Mouse (Mus musculus) thymus, postnatal 4 days (tissue): ENCODE measurements around the gene Nsrp1.
A peak's percentile ranks its signal among the peaks of the same experiment; 100 is the strongest.
"Not testable (repeated sequence)": the region's sequence is repeated elsewhere in the genome, so short reads cannot be mapped to it uniquely, and the experiment has no call there.

Experiments used
- DNase-seq: peaks from one replicate; pipeline ENCODE4 v3.0.0; 2021

Nsrp1 gene

DNA sequence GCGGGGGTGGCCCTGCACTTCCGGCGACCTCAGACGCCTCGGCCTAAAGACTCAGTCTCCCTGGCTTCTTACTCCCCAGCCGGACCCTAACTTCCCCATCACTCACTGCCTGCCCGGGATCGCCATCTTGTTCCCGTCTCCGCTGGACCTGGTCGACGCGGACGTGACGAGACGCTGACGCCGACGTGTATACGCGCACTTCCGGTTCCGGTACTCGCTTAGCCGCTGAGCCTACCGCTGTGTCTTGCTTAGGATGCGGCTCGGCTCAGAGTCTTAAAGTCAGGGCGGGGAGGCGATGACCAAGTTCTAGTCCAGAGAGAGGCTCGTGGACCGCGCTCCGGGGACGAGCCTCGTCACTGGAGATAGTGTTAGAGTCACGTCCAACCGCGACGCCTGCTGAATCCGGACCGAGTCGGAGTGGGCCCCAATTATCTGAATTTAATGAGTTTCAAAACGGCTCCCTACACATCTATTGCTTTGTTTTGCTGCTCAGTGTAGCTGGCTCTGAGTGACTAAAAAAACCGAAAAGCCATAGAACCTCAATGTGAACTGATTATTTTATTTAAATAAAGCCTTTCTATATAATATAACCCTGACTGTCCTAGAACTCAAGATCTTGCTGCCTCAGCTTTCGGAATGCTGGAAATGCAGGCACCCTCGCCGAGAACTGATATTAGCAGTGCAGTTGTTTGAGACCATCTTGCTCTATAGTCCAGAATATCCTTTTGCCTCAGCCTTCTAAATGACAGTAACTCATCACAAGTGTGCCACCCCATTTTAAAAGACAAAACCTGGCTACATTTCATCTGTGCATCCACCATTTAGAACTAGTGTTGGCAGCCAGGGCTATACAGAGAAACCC is at the start of gene Nsrp1:
Gene Nsrp1 (minus strand): TSS at position 163 of the 862 bp plus-strand sequence.
- DNase-seq = peak; percentile 91

DNA sequence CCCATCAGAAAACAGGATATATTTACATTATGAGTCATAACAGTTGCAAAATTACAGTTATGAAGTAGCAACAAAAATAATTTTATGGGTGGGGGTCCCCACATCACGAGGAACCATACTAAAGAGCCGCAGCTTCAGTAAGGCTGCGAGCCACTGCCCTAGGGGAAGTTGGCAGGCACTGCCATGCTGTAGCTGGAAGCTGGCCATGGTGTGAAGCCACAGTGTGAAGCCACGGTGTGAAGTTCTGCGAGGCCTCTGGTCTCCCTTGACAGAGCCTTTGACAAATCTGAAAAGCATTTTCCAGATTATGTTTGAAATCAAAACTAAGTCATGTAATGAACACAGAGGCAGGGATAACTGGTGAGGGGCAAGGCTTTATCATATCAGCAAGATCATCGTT is 32.9 kb upstream of the Nsrp1 start:
- DNase-seq = no peak

DNA sequence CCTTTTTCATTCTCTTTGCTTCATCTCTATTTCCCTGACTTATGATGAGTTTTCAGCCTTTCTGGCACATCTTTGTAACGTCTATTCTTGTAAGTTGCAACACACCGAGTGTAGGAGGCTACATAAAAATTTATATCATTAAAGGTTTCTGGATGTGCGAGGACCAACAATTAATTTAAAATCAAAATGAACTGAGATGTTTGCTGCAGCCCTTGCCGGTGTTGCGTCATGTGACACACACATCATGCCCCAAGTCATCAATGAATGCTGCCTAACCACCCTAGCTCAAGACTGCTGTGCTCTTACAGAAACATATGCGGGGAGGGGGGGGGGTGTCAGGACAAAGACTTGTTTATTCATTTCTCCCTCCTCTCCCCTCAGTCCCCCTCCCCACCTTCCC is 30.2 kb upstream of the Nsrp1 start:
- DNase-seq = no peak

DNA sequence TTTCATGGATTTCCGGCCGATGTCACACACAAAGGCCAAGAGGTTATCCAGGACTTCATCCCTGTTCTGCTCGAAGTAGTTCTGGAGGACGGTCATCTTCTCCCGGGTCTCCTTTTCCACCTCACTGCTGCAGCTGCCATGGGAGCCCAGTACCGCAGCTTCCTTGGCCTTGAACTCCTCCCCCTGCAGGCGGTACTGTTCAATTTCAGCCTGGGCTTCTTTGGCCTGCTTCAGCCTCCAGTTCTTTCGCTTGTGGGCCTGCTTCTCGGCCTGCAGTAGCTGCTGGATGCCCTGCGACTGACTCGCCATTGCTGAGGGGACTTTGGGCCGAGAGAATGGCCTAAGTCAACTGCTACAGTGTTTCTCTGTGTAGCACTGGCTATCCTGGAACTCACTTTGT is 29.6 kb upstream of the Nsrp1 start:
- DNase-seq = peak; percentile 32

DNA sequence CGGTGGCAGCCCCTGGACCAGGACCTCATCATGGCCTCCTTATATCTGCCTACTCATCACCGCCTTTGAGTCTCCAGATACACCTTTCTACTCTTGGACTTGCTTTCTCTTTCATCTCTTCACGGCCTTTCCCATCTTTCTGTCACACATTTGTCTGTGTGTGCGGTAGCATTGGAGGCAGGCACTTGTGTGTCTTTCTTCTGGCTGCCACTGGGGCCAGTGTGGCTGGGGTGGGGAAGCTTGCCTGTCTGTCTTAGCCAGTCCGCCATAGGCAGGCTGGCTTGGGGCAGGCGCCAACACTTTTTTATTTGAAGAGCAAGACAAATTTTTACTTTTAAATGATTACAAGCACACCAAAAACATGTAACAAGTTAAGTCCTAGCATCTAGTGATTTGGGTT is 28.7 kb upstream of the Nsrp1 start:
- no peak for DNase-seq

DNA sequence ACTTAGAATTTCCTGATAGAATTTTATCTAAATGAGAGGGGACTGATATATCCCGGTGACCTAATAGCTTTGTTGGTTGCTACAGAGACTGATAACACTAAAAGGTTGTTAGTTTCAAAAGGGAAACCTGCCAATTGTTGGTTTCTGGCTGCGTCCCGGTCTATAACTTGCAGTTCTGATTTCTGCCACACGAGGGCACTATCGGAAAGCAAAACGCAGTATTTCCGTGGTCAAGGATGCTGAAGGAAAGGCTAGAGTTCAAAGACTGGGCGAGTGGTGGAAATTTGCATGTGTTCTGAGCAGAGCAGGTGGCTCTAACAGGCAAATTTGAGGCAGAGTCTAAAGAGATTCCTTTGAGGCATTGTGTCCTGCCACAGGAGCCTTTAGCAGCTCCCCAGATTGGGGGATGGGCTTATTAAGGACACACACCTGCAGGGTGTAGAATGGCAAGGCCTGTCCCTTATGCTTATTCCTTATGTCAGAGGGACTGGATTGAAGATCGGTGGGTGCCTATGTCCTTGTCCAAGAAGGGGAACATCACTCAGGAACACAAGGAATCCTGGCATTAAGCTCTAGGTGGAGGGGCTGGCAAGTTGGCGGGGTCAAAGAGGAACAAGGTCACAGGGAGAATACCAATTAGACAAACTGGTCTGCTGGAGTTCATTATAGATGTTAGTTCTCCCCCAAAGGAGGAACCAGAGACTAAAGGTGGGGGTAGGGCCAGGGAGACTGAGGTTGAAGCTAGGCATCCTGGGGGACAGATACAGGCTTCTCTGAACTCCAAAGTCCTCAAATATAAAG is 22.1 kb upstream of the Nsrp1 start:
- DNase-seq = peak; percentile 86

DNA sequence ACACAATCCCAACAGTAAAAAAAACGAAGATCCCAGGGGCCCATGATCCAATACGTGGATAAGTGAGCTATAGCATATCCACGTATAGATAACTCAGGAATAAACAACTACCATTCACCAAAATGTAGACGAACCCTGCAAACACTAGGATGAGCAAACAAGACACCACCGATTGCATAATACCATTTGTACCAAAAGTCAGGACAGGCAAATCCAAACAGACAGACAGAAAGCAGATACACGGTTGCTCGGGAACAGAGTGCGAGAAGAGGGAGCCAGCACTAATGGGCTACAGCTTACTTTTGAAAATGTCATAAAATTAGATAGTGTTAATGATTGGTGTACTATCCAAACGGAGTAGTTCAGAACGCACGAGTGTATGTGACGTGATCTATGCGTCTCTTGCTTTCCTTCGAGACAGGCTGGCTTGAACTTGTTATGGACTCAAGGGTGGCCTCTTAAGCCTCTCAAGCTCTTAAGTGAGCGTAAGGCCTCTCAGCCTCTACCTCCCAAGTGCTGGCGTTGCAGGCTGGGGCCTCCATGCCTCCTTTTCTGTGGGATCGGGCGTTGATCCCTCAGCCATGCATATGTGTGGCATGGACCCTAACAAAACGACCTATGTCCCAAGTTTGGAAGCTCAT is 20.2 kb upstream of the Nsrp1 start:
- DNase-seq = no peak

DNA sequence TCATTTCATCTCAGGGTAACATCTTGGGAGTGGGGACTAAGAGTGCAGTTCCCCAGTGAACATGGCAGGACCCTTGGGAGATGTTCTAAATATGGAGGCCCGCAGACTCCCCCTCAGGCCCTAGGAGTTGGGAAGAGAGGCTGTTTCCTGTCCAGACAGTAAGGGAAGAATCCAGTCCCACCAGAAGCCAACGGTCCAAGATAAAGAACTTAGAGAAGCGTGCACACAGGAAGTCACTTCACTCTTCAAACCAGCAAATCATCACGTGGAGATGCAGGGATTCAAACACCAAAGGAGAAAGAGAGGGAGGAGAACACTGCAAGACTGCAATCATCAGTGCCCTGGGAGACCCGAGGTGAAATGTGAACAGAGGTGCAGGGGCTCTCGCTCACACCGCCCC is 18.8 kb upstream of the Nsrp1 start:
- DNase-seq = no peak

DNA sequence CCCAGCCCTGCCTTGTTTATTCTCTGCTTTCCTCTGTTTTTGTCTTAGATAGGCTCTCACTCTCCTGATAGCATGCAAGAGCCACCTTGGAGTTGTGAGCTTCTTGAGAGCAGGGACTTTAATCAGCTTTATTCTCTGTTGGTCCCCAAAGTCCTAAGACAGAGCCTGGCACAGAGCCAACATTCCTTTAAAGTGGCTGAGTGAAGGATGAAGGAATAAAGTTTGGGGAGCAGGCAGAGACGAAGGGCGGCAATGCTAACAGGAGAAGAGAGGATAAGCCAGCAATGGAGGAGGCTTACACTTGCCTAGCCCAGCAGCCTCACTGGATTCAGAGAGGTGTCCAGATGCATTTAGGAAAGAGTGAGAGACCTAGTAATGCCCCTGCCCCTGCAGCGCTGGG is 18.3 kb upstream of the Nsrp1 start:
- no peak for DNase-seq

DNA sequence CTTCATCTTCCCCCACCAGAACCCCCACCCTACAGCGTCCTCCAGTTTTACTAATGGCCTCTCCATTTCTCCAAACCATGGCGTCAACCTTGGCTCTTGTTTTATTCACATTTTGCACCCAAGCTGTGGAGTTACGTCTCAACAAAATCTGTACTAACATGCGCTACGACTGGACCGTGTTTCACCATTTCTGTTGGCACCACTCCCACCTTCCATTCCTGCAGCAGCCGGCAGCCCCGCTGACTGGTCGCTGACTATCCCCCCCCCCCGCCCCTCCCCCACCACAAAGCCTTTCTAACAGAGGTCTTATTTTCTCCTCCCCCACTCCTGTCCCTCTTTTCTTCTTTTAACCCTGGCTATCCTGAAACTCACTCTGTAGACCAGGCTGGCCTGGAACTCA is 17.0 kb upstream of the Nsrp1 start:
- no peak for DNase-seq

DNA sequence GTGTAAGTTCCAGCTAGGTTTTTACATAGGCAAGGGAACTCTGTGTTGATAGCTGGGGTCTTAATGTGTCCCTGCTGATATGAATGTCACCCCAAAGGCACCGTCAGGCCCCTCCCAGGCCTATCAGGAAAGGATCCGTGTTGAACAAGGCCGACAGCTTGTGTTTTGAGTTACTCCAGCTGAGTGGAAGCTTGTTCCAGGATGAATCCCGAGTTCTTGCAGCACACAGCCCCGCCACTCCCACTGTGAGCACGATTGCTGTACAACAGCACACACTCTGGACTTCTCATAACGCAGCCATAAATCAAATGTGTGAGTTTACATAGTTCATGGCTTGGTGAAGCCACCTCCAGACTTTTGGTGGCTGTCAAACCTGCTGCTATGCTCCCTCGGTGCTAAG is 15.9 kb upstream of the Nsrp1 start:
- DNase-seq = no peak

DNA sequence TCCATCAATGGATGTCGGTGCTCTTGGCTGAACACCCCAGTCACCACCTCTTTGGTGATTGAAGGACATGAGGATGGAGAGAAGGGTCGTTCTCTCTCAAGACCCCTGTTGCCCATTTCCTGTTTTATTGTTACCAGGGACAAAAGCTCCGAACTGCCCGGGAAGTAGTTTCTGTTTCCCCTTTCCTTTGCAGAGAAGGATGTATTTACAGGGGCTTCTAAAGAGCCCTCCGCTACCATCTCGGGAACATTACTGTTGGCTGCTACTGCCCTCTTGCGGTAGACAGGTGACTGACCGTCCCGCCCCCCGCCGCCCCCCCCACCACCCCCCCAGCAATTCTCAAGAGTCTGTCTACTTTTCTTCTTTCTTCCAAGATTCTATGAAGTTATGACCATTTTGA is 15.0 kb upstream of the Nsrp1 start:
- peak; percentile 81 for DNase-seq

DNA sequence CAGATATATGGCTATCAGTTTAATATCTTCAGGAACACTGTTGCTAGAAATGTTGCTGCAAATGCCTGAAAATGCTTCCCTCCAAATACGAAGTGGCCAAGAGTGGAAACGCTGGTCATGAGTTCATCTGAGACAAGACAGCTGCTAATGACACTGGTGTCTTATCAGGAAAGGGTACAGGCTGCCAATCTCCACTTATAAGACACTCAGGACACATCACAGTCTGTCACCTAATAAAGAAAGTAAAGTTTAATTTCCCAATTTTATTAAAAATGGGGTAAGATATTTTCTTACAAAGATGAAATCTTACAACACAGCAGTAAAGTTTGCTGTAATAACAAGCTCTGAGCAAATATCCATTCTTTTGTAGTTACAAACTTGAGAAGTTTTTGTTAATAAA is 10.9 kb upstream of the Nsrp1 start:
- DNase-seq = no peak

DNA sequence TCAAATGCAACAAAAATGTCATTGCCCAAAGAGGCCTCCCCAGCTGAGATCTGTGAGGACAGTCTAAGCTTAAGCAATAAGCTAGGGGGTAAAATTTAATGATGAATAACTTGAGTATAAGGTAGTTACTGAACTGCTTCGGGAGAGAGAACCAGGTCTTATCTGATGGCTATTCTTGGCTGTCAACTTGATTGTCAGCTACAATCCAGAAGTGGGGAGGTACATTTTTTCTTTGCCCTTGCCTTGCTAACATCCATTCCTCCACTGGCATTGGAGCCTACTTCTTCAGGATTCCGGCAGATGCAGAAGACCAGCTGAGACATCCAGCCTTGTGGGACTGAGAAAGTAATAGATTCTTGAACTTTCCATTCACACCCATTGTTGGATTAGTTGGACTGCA is 8.8 kb upstream of the Nsrp1 start:
- DNase-seq = no peak

DNA sequence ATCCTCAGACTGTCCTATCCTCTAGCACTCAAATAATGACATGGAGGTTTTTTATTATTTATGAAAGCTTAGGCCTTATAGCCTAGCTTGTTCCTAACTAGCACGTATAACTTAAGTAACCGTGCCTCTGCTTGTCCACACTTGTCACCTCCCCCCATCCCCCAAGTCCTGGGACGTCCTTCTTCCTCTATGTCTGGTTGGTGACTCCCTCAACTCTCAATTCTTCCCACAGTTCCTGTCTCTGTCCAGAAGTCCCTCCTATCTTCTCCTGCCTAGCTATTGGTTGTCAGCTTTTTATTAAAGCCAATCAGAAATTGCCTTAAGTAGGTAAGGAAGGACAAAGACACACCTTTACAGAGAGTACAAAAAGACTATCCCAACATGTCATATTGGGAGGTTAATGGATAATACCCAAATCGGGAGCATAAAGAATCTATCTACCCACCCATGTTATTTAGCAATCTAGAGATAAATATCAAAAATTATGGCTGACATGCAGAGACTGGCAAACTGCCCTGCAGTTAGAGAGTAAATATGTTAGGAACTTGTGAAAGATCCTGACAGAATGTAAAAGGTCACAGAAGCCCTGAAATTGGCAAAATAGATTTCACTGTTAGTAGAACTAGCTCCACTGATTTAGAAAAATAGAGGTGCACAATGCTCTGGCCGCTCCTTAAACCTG is 5.9 kb upstream of the Nsrp1 start:
- DNase-seq = no peak

DNA sequence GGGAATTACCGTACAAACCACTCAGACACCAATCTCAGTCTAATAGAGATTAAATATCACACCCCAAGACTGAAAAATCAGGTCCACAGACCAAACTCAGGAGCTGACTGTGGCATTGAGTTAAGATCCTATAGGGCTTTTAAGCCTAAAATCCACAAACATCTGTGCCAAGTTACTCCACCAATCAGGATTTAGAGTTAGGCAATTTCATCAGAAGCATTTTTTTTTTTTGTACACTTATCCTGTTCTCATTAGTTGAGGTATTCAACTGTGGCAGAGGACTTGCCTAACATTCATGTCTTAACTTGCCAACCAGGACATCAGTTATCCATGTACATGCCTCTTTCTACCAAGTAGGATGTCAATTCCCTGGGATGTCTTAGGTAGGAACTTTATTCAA is 1.1 kb upstream of the Nsrp1 start:
- no peak for DNase-seq

DNA sequence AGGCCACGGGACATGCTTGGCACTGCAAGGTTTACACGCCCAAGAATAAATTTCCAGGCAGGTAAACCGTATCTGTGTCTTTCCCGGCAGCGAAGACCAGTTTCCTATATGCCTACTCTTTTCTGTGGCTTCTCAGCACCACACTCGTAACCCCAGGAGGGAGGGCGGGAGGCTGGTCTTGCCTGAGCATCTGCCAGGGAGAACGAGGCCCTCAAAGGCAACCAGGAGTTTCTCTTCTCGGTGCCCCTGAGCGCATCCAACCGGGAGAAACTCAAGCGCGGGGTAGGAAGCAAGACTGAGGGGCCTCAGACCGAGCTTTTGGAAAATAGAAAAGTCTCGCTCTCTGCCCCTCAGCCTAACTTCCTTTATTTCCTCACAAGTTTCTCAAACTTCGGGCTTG is 443 bp downstream of the Nsrp1 start:
- DNase-seq = peak; percentile 46

DNA sequence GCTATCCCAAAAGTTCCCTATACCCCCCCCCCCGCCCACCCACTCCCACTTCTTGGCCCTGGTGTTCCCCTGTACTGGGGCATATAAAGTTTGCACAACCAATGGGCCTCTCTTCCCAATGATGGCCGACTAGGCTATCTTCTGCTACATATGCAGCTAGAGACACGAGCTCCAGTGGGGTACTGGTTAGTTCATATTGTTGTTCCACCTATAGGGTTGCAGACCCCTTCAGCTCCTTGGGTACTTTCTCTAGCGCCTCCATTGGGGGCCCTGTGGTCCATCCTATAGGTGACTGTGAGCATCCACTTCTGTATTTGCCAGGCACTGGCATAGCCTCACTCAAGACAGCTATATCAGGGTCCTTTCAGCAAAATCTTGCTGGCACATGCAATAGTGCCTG is 904 bp downstream of the Nsrp1 start:
- not testable (repeated sequence) for DNase-seq

DNA sequence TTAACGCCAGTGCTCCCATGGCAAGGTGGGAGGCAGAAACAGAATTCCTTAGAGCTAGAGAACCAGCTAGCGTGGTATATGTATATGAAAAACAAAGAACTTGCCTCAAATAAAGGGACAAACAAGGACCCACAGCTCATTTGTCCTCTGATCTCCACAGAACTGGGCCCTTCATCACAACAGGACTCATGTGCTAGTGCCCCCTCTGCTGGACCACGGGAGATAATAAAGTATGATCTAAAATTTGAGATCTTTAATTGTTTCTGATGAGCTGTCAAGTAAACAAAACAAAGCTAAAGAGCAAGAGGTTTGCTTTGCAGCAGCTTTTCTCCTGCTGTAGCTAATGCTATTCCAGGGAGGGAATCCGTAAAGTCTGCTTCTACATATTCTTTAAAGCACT is 7.5 kb downstream of the Nsrp1 start:
- peak; percentile 46 for DNase-seq

DNA sequence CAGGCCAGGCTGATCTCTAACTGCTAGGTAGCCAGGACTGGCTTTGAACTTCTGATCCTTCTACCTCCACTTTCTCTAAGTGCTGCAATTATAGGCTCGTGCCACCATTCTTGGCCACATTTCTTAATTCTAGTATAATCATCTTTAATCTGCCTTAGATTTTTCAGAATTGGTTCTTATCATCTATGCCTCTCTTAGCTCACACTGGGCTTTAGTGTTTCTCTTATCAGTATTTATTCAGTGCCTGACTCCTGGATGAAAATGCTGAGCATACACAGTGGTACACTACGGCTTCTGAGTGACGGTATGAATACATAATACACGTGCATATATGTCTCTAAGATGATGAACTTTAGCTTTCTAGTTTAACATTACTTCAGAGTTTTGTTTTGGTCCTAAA is 9.4 kb downstream of the Nsrp1 start:
- DNase-seq = no peak

DNA sequence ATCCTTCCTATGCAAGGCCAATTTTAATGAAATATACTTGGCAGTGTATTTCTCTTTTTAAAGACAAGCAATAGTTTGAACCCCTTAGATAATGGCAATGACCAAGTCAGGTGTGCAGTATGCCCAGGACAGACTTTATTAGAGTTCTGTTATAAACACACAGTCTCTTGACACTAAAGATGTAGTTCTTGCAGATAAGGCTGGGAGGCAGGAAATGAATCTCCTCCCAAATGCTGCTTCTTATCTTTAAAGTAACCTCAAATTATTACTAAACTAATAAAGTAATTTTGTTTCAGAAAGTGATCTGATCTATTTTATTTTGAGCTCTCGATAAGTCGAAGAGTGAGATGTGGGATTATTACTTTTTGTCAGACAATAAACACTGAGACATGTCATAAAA is 14.8 kb downstream of the Nsrp1 start:
- no peak for DNase-seq

DNA sequence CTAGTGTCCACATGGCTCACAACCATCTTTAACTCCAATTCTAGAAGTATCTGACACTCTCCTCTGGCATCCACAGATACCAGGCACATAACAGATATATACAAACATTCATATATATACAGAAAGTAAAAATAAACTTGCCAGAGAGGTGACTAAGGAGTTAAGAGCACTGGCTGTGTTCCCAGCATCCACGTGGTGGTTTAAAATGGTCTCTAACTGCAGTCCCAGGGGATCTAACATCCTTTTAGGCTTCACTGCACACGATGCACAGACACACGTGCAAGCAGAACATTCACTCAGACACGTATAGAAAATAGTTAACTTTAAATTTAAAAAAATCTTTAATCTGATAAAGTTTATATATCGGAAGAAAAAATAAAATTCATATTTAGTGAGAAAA is 16.3 kb downstream of the Nsrp1 start:
- DNase-seq = no peak

DNA sequence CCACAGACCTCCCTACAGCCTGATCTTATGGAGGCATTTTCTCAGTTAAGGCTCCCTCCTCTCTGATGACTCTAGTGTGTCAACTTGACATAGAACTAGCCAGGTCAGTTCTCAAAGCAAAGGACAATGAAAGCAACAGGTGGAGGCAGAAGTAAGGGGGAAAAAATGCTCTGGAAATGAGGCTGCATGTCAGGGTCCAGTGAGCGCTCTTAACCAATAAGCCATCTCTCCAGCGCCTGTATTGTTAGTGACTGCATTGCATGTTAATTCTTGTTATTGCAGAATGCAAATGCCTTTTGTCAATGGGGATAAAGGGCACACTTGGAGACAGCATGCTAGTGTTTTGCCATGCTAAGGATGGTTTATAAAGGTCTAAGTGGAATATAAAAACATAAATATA is 35.4 kb downstream of the Nsrp1 start:
- no peak for DNase-seq
